Mouse (Mus musculus): ENCODE results near the gene Ccdc50. TPM values are rescaled to one million over a fixed set of nuclear protein-coding genes. Genes with fewer than 3 reads are reported as not detected.

Ccdc50 gene
- polyA plus RNA-seq, 1 experiment = 9.9 TPM

DNA sequence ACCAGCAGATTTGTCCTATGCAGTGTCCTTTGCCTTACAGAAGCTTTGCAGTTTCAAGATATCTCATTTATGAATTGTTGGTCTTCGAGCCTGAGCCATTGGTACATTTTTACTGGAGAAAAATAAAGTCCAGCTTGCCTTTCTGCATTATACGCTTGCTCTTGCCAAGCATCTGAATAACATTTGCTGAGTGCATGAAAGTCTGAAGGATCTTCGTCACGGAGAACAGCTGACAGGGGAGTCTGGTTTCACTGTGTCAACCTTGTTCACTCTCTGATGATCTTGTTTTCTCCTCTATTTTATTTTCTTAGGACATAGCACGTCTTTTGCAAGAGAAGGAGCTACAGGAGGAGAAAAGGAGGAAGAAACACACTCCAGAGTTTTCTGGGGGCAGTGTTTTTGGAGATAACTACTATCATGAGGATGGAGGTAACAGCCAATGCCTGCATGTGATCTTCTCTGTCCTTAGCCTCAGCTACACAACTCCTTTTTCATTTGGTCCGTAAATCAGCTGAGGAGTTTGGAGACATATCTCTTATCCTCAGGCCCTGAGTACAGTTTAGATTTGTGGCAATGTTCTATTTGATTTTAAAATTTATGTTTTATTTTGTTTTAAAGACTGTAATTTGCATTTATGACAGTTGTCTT, 28.4 kb downstream of the Ccdc50 start:
- TF ChIP-seq CTCF (IDR thresholded peaks at IDR 0.05; ENCODE audit: extremely low read depth, insufficient read length, insufficient replicate concordance, low read depth, low read length) (no peak), POLR2A (IDR thresholded peaks at IDR 0.05; ENCODE audit: low read depth, low read length) (no peak)
- peaks cover 53% of the 10 kb centered on the region for H3K36me3 ChIP-seq (ENCODE audit: control insufficient read depth, insufficient read depth, low read length)

DNA sequence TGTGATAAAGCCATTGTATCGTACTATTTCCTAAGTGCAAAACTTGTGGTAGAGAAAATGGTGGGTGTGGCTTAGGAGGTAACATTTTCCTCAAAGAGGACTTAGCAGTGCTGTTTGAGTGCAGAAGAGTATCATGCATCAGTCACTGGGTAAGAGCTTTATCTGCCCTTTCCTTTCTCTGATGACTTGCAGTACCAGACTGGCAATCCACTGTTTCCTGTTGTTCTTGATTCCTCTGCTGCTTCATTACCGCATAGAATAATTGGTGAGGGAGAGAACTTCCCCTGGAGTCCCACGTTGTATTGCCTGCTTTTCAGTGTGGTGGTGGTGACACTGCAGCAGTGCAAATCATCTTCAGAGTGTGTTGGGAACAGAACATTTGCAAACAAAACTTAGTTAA, 29.0 kb downstream of the Ccdc50 start:
- Histone ChIP-seq H3K4me3 (ENCODE audit: low read depth, low read length) (no peak overlapping the region), H3K36me3 (ENCODE audit: control insufficient read depth, insufficient read depth, low read length) (peaks cover 58% of the 10 kb centered on the region), H3K27me3 (ENCODE audit: control insufficient read depth, insufficient read depth, low read length) (no peaks in the 10 kb centered on the region), H3K27ac (ENCODE audit: insufficient read depth, low read depth, low read length) (no peak overlapping the region), H3K4me1 (ENCODE audit: control insufficient read depth, insufficient read depth, insufficient read length, low read length) (no peaks in the 10 kb centered on the region)
- TF ChIP-seq CTCF (IDR thresholded peaks at IDR 0.05; ENCODE audit: extremely low read depth, insufficient read length, insufficient replicate concordance, low read depth, low read length) (no peak), POLR2A (IDR thresholded peaks at IDR 0.05; ENCODE audit: low read depth, low read length) (no peak)
- WGBS = 88% methylated on average over 3 of the region's 3 CpGs

More for the DNA sequence above, 28.4 kb downstream of the Ccdc50 start:
- Histone ChIP-seq H3K27ac (ENCODE audit: insufficient read depth, low read depth, low read length) (no peak overlapping the region), H3K4me3 (ENCODE audit: low read depth, low read length) (no peak overlapping the region), H3K27me3 (ENCODE audit: control insufficient read depth, insufficient read depth, low read length) (no peaks in the 10 kb centered on the region), H3K4me1 (ENCODE audit: control insufficient read depth, insufficient read depth, insufficient read length, low read length) (no peaks in the 10 kb centered on the region)
- 95% methylated on average over 6 of the region's 6 CpGs for WGBS

DNA sequence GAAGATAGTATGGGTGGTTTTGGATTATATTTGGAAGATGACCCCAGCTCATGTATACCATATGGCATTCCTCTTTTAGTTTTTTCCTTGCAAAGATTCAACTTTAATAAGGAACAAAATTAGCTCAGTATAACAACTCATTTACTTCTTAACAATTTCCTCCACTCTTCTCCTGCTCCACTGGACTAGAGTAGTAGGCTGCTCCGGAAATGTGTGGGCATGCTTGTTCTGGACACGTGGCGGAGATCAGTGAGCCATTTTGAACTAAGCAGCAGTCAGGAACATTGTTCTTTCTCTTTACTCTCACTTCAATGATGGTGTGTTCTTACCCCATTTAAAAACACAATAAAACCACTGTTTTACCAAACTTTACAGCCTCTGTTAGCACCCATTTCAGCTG, 32.3 kb downstream of the Ccdc50 start:
- no peak overlapping the region for H3K27ac ChIP-seq (ENCODE audit: insufficient read depth, low read depth, low read length)
- 98% methylated on average over 3 of the region's 3 CpGs for WGBS
- no peaks in the 10 kb centered on the region for H3K4me1 ChIP-seq (ENCODE audit: control insufficient read depth, insufficient read depth, insufficient read length, low read length)
- H3K36me3 ChIP-seq (ENCODE audit: control insufficient read depth, insufficient read depth, low read length) = peaks cover 37% of the 10 kb centered on the region
- H3K4me3 ChIP-seq (ENCODE audit: low read depth, low read length) = no peak overlapping the region
- no peaks in the 10 kb centered on the region for H3K27me3 ChIP-seq (ENCODE audit: control insufficient read depth, insufficient read depth, low read length)
- no peak for TF ChIP-seq POLR2A (IDR thresholded peaks at IDR 0.05; ENCODE audit: low read depth, low read length)

DNA sequence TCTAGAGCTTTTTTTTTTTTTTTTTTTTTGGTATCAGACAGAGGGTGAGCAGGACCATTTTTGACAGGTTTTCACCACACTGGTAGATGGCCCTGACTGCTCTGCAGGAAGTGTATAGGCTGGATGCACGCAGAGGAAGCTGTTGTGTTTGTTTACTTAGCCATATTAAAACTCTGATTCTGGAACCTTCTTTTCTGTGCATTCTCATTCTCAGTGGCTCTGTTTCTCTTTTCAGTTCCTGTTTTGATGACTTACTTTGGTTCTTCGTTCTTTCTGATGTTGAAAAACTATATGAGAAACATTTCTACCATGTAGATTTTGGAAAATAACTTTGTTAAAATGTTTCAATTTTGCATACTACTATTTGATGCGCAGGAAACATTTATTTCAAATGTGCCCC, 46.4 kb downstream of the Ccdc50 start:
- no peak overlapping the region for H3K27ac ChIP-seq (ENCODE audit: insufficient read depth, low read depth, low read length)
- no peak for TF ChIP-seq POLR2A (IDR thresholded peaks at IDR 0.05; ENCODE audit: low read depth, low read length)
- no peak for TF ChIP-seq CTCF (IDR thresholded peaks at IDR 0.05; ENCODE audit: extremely low read depth, insufficient read length, insufficient replicate concordance, low read depth, low read length)
- peaks cover 23% of the 10 kb centered on the region for H3K36me3 ChIP-seq (ENCODE audit: control insufficient read depth, insufficient read depth, low read length)
- 77% methylated on average over 3 of the region's 3 CpGs for WGBS
- no peaks in the 10 kb centered on the region for H3K4me1 ChIP-seq (ENCODE audit: control insufficient read depth, insufficient read depth, insufficient read length, low read length)
- H3K4me3 ChIP-seq (ENCODE audit: low read depth, low read length) = no peak overlapping the region
- H3K27me3 ChIP-seq (ENCODE audit: control insufficient read depth, insufficient read depth, low read length) = no peaks in the 10 kb centered on the region

DNA sequence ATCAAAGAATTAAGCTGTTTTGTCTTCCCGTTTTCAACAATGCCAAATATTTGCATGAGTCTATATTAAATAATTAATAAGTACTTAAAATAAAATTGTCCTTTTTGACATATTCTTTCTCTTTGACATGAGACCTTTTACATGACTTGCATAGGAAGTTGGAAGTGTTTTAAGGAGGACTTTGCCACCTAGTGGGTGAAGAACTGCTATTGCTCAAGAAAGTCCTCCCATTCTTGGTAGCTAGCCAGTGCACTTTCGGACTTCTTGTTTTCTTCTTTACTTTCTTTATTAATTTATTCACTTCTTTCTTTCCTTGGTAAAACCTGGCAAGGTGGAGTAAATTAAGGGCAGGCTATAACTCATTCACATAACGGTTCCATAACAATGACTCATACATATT, 55.3 kb downstream of the Ccdc50 start:
- H3K27ac ChIP-seq (ENCODE audit: insufficient read depth, low read depth, low read length) = no peak overlapping the region
- peaks cover 38% of the 10 kb centered on the region for H3K36me3 ChIP-seq (ENCODE audit: control insufficient read depth, insufficient read depth, low read length)
- H3K4me3 ChIP-seq (ENCODE audit: low read depth, low read length) = no peak overlapping the region
- WGBS = 74% methylated on average over 3 of the region's 3 CpGs
- H3K4me1 ChIP-seq (ENCODE audit: control insufficient read depth, insufficient read depth, insufficient read length, low read length) = no peaks in the 10 kb centered on the region
- H3K27me3 ChIP-seq (ENCODE audit: control insufficient read depth, insufficient read depth, low read length) = no peaks in the 10 kb centered on the region
- TF ChIP-seq CTCF (IDR thresholded peaks at IDR 0.05; ENCODE audit: extremely low read depth, insufficient read length, insufficient replicate concordance, low read depth, low read length) (no peak), POLR2A (IDR thresholded peaks at IDR 0.05; ENCODE audit: low read depth, low read length) (no peak)

DNA sequence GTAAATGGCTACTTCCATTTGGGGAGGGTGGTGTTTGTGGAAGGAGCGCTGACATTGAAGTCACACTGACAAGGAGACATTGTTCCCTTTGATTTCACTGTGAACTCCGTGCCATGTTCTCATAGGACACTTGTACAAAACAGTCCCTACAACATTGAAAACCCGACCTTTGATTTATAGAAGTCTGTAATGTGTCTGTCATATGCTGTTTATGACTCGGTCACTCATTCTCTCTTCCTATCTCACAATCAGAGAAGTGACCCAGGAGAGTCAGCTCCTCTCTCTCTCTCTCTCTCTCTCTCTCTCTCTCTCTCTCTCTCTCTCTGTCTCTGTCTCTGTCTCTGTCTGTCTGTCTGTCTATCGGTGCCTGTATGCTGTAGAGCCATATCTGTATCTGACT, 60.7 kb downstream of the Ccdc50 start:
- H3K27me3 ChIP-seq (ENCODE audit: control insufficient read depth, insufficient read depth, low read length) = no peaks in the 10 kb centered on the region
- no peak overlapping the region for H3K4me3 ChIP-seq (ENCODE audit: low read depth, low read length)
- 70% methylated on average over 5 of the region's 5 CpGs for WGBS
- H3K4me1 ChIP-seq (ENCODE audit: control insufficient read depth, insufficient read depth, insufficient read length, low read length) = no peaks in the 10 kb centered on the region
- H3K27ac ChIP-seq (ENCODE audit: insufficient read depth, low read depth, low read length) = no peak overlapping the region
- peaks cover 27% of the 10 kb centered on the region for H3K36me3 ChIP-seq (ENCODE audit: control insufficient read depth, insufficient read depth, low read length)
- TF ChIP-seq POLR2A (IDR thresholded peaks at IDR 0.05; ENCODE audit: low read depth, low read length) (no peak), CTCF (IDR thresholded peaks at IDR 0.05; ENCODE audit: extremely low read depth, insufficient read length, insufficient replicate concordance, low read depth, low read length) (no peak)

DNA sequence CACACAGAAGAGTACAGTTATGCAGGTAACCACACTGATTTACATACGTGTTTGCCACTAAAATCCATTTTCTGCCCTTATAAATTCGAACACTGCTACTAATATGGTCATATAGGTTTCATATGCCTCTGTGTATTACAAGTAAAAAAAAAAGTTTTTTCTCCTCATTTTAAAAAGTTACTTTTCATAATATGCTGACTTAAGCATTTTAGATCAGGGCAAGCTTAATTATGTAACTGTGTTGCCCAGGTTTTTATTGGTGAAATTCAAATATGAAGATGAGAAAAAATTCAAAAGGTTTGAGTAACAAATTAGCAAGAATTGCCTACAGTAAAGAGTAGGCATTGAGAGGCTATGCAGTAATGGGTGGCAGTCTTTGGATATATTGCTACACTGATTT, 62.0 kb downstream of the Ccdc50 start:
- 97% methylated on average over 2 of the region's 2 CpGs for WGBS
- TF ChIP-seq POLR2A (IDR thresholded peaks at IDR 0.05; ENCODE audit: low read depth, low read length) = no peak
- TF ChIP-seq CTCF (IDR thresholded peaks at IDR 0.05; ENCODE audit: extremely low read depth, insufficient read length, insufficient replicate concordance, low read depth, low read length) = no peak
- H3K36me3 ChIP-seq (ENCODE audit: control insufficient read depth, insufficient read depth, low read length) = peaks cover 21% of the 10 kb centered on the region
- no peak overlapping the region for H3K27ac ChIP-seq (ENCODE audit: insufficient read depth, low read depth, low read length)
- no peak overlapping the region for H3K4me3 ChIP-seq (ENCODE audit: low read depth, low read length)
- no peaks in the 10 kb centered on the region for H3K4me1 ChIP-seq (ENCODE audit: control insufficient read depth, insufficient read depth, insufficient read length, low read length)
- no peaks in the 10 kb centered on the region for H3K27me3 ChIP-seq (ENCODE audit: control insufficient read depth, insufficient read depth, low read length)
